Comparison of ENCODE assay signal across 16 mouse cellular contexts in genomic region chr14:51988731-51989130, GRCm38 (mm10). TPM values are rescaled to one million over a fixed set of nuclear protein-coding genes. Genes with fewer than 3 reads are reported as not detected.
DNase-seq lines count a peak whose midpoint lies in the region; ATAC-seq and TF ChIP-seq lines count a peak whose summit lies in the region.
"Had no signal": no experiment of that assay in that cellular context is flagged by ENCODE, and none has a peak within 500 bp of the region (broad histone marks: within the 10 kb centered on the region; RNA-seq: fewer than 3 reads in every experiment).

No protein-coding gene starts in this region.

- 79% methylated on average over 12 of the region's 12 CpGs for WGBS in hindbrain, embryonic 11.5 days
- WGBS in hindbrain, postnatal 0 days, result 71% methylated on average over 12 of the region's 12 CpGs
- 83% methylated on average over 12 of the region's 12 CpGs for WGBS in embryonic facial prominence, embryonic 10.5 days

- no peak for TF ChIP-seq CTCF in hindbrain, postnatal 0 days (IDR thresholded peaks at IDR 0.05; ENCODE audit: low read depth)

- H3K27me3 ChIP-seq in hindbrain, embryonic 11.5 days (ENCODE audit: control insufficient read depth, insufficient read depth, low read length), result no peaks in the 10 kb centered on the region
- H3K27me3 ChIP-seq in hindbrain, postnatal 0 days (ENCODE audit: insufficient read depth, low read length), result no peaks in the 10 kb centered on the region
- H3K27me3 ChIP-seq in embryonic facial prominence, embryonic 10.5 days (replicated peaks; ENCODE audit: low read depth, poor library complexity, severe bottlenecking), result no peaks in the 10 kb centered on the region

- H3K4me1 ChIP-seq in hindbrain, embryonic 11.5 days (replicated peaks; ENCODE audit: control insufficient read depth, insufficient read depth, low read length), result peaks cover 5% of the 10 kb centered on the region; the same call in 1 of the 2 replicates
- peaks cover 4% of the 10 kb centered on the region; the same call in 1 of the 2 replicates for H3K4me1 ChIP-seq in hindbrain, postnatal 0 days (ENCODE audit: insufficient read depth, low read length)
- H3K4me1 ChIP-seq in embryonic facial prominence, embryonic 10.5 days, result peaks cover 48% of the 10 kb centered on the region

- no peak overlapping the region for H3K4me2 ChIP-seq in hindbrain, embryonic 11.5 days (replicated peaks; ENCODE audit: low read depth, low read length)
- no peak overlapping the region for H3K4me2 ChIP-seq in hindbrain, postnatal 0 days (ENCODE audit: low read depth, low read length)
- H3K4me2 ChIP-seq: heart, embryonic 11.5 days had no signal

- no peaks in the 10 kb centered on the region for H3K9me3 ChIP-seq in hindbrain, embryonic 11.5 days (ENCODE audit: control insufficient read depth, low read length)
- no peaks in the 10 kb centered on the region for H3K9me3 ChIP-seq in hindbrain, postnatal 0 days (ENCODE audit: low read length)
- no peaks in the 10 kb centered on the region for H3K9me3 ChIP-seq in embryonic facial prominence, embryonic 10.5 days

- H3K36me3 ChIP-seq in hindbrain, embryonic 11.5 days (ENCODE audit: control insufficient read depth, insufficient read depth, low read length), result no peaks in the 10 kb centered on the region
- H3K36me3 ChIP-seq in hindbrain, postnatal 0 days (ENCODE audit: insufficient read depth, low read length), result peaks cover 38% of the 10 kb centered on the region
- H3K36me3 ChIP-seq in embryonic facial prominence, embryonic 10.5 days (replicated peaks), result peaks cover 67% of the 10 kb centered on the region

- ATAC-seq in hindbrain, embryonic 11.5 days (ENCODE audit: low FRiP score), result no peak
- no peak for ATAC-seq in hindbrain, postnatal 0 days

- DNase-seq in hindbrain, embryonic 11.5 days (ENCODE audit: low spot score), result no peak
- DNase-seq in hindbrain, postnatal 0 days (ENCODE audit: low spot score), result no peak
- peak; percentile 1 for DNase-seq in 3T3-L1 (ENCODE audit: low read depth, low spot score)
- DNase-seq in embryonic facial prominence, embryonic 10.5 days (ENCODE audit: low spot score), result no peak
- peak; percentile 77 for DNase-seq in kidney, postnatal 10 days
- no peak for DNase-seq in natural killer cell, adult 2 months (ENCODE audit: low spot score in 2 of 2)
- no peak for DNase-seq in heart, postnatal 36 days
- no peak for DNase-seq in cerebellum, postnatal 4 days (ENCODE audit: low spot score in 2 of 2)
- DNase-seq: adrenal gland, postnatal 36 days; B cell, adult 2 months; embryo, embryonic 11 days; layer of hippocampus, postnatal 36 days; thymus, adult 2 months had no signal

- 0 out of 2 replicates have a peak overlapping the region, but pooled peaks have one; percentile 11 for H3K9ac ChIP-seq in hindbrain, embryonic 11.5 days (ENCODE audit: low read depth, low read length)
- H3K9ac ChIP-seq in hindbrain, postnatal 0 days (replicated peaks; ENCODE audit: low read length), result no peak overlapping the region

- H3K4me3 ChIP-seq in hindbrain, embryonic 11.5 days (ENCODE audit: low read depth, low read length), result no peak overlapping the region
- no peak overlapping the region for H3K4me3 ChIP-seq in hindbrain, postnatal 0 days (ENCODE audit: low read length)
- H3K4me3 ChIP-seq in embryonic facial prominence, embryonic 10.5 days, result 0 out of 2 replicates have a peak overlapping the region, but pooled peaks have one; percentile 13

- H3K27ac ChIP-seq in hindbrain, embryonic 11.5 days (ENCODE audit: low read depth, low read length), result no peak overlapping the region
- no peak overlapping the region for H3K27ac ChIP-seq in hindbrain, postnatal 0 days
- 0 out of 2 replicates have a peak overlapping the region, but pooled peaks have one; percentile 30 for H3K27ac ChIP-seq in embryonic facial prominence, embryonic 10.5 days (replicated peaks)

- intact Hi-C loops in heart, postnatal 36 days (cut with DNase I), result no loop called here

RNA-seq across cellular contexts. Expression of gene Arhgef40, which starts 4.2 kb away (rescaled TPM):
- 58.5 and 58.8 TPM in 2 replicates for polyA plus RNA-seq in hindbrain, embryonic 11.5 days (2014; fragmentation: Nextera tagmentation; extraction: Ambion mirVana)
- 113 and 124 TPM in 2 replicates for total RNA-seq in hindbrain, postnatal 0 days (2014; rRNA removed)
- polyA plus RNA-seq in hindbrain, postnatal 0 days (2015; fragmentation: Nextera tagmentation; extraction: Ambion mirVana), result 56.4 and 61.8 TPM in 2 replicates
- 151 and 163 TPM in 2 replicates for polyA plus RNA-seq in embryonic facial prominence, embryonic 10.5 days (2016; fragmentation: Nextera tagmentation; extraction: Ambion mirVana)
- 10 to 100 TPM; 30.3 to 34.7 TPM for total RNA-seq in heart, postnatal 36 days (2021)

RNA-seq across cellular contexts. Expression of gene Tmem253, which starts 26.7 kb away (rescaled TPM):
- polyA plus RNA-seq in hindbrain, embryonic 11.5 days (2014; fragmentation: Nextera tagmentation; extraction: Ambion mirVana), result 0.50 and 1.6 TPM in 2 replicates
- total RNA-seq in hindbrain, postnatal 0 days (2014; rRNA removed), result not detected in 2 replicates
- polyA plus RNA-seq in hindbrain, postnatal 0 days (2015; fragmentation: Nextera tagmentation; extraction: Ambion mirVana), result 0.51 and 0.53 TPM in 2 replicates
- 0.65 and 0.72 TPM in 2 replicates for polyA plus RNA-seq in embryonic facial prominence, embryonic 10.5 days (2016; fragmentation: Nextera tagmentation; extraction: Ambion mirVana)
- 1 to 10 TPM; 2.1 to 2.3 TPM for total RNA-seq in heart, postnatal 36 days (2021)
- total RNA-seq: liver, adult 2 months had no signal

RNA-seq across cellular contexts. Expression of gene Zfp219, which starts 31.8 kb away (rescaled TPM):
- polyA plus RNA-seq in hindbrain, embryonic 11.5 days (2014; fragmentation: Nextera tagmentation; extraction: Ambion mirVana), result 55.3 and 67.1 TPM in 2 replicates
- 91.7 and 98.7 TPM in 2 replicates for total RNA-seq in hindbrain, postnatal 0 days (2014; rRNA removed)
- polyA plus RNA-seq in hindbrain, postnatal 0 days (2015; fragmentation: Nextera tagmentation; extraction: Ambion mirVana), result 25.8 and 31.0 TPM in 2 replicates
- polyA plus RNA-seq in embryonic facial prominence, embryonic 10.5 days (2016; fragmentation: Nextera tagmentation; extraction: Ambion mirVana), result 57.5 and 63.2 TPM in 2 replicates
- total RNA-seq in heart, postnatal 36 days (2021), result 10 to 100 TPM; 27.8 to 31.7 TPM

RNA-seq across cellular contexts. Expression of gene Olfr221, which starts 53.5 kb away (rescaled TPM):
- not detected in 2 replicates for polyA plus RNA-seq in hindbrain, embryonic 11.5 days (2014; fragmentation: Nextera tagmentation; extraction: Ambion mirVana)
- not detected in 2 replicates for total RNA-seq in hindbrain, postnatal 0 days (2014; rRNA removed)
- polyA plus RNA-seq in hindbrain, postnatal 0 days (2015; fragmentation: Nextera tagmentation; extraction: Ambion mirVana), result not detected in 2 replicates
- not detected in 2 replicates for polyA plus RNA-seq in embryonic facial prominence, embryonic 10.5 days (2016; fragmentation: Nextera tagmentation; extraction: Ambion mirVana)
- total RNA-seq in heart, postnatal 36 days (2021), result not detected
- total RNA-seq: adrenal gland, postnatal 36 days; layer of hippocampus, postnatal 36 days; liver, adult 2 months had no signal
- polyA plus RNA-seq: heart, embryonic 11.5 days; liver, adult 2 months; spleen, adult 2 months; thymus, adult 2 months had no signal

Comparison
In these comparisons a context has a peak if more than half of its experiments do, and no peak if none do; other contexts are left out.
1. DNase-seq: peak in 3T3-L1 (single experiment) and kidney, postnatal 10 days (single experiment); none in hindbrain, embryonic 11.5 days (single experiment), hindbrain, postnatal 0 days (single experiment), embryonic facial prominence, embryonic 10.5 days (single experiment), natural killer cell, adult 2 months (0 of 2), heart, postnatal 36 days (0 of 2) and cerebellum, postnatal 4 days (0 of 2).